Mouse (Mus musculus): ENCODE data around the gene Magea3. TPM values are rescaled to one million over a fixed set of nuclear protein-coding genes. Genes with fewer than 3 reads are reported as not detected.
"Not testable (repeated sequence)": the region's sequence is repeated elsewhere in the genome, so short reads cannot be mapped to it uniquely, and the experiment has no call there.

Magea3 gene
- not detected in 2 replicates for polyA plus RNA-seq (2016; fragmentation: Nextera tagmentation; extraction: Ambion mirVana)

DNA sequence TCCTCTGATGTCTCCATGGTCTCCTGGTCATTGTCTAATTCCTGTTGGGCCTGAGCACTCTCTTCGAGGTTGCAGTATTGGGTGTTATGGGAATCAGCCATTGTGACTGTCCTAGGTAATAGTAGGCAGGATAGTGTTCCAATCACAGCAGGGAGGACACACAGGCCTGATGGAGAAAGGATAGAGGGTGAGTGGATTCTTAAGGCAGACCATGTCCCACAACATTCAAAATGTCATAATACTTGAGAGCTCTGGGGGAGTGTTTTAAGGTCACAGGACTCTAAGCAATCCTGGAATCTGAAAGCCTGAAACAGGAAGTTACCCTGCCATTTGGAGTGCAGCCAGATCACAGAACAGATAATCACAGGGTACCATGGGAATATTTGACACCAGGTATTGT, at the start of gene Magea3:
Gene Magea3 (minus strand): TSS at position 101 of the 400 bp plus-strand sequence.
- not testable (repeated sequence) for ATAC-seq (ENCODE audit: insufficient number of reproducible peaks, low FRiP score); H3K4me1 ChIP-seq (replicated peaks); H3K27me3 ChIP-seq (replicated peaks); H3K36me3 ChIP-seq; H3K4me2 ChIP-seq; H3K27ac ChIP-seq (ENCODE audit: poor library complexity, severe bottlenecking); H3K4me3 ChIP-seq; H3K9me3 ChIP-seq (replicated peaks); H3K9ac ChIP-seq
- WGBS: 23% methylated on average over 1 of the region's 1 CpGs

DNA sequence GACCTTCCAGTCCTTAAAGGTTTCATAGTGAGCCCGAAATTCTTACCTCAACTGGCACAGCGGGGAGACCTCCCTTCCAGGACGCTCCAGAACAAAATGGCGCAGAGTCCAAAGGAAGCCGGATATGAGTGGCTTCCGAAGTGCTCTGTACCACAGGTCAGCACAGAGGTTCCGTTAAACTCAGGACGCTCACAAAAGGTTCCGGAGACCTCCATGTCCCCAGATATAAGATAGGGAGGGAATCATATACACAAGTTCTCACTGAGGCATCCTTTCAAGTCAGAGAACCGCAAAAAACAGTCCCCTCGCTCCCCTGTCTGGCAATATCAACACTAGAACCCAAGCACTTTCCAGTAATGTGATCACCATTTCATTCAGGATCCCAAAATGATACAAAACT, 46.4 kb upstream of the Magea3 start, which contains the start of gene Magea8:
Gene Magea8 (minus strand): TSS at position 101 of the 400 bp plus-strand sequence.
- not testable (repeated sequence) for H3K27me3 ChIP-seq (replicated peaks); H3K9me3 ChIP-seq (replicated peaks); H3K36me3 ChIP-seq; ATAC-seq (ENCODE audit: insufficient number of reproducible peaks, low FRiP score); H3K9ac ChIP-seq; H3K27ac ChIP-seq (ENCODE audit: poor library complexity, severe bottlenecking); H3K4me3 ChIP-seq; H3K4me1 ChIP-seq (replicated peaks); H3K4me2 ChIP-seq
- 87% methylated on average over 11 of the region's 11 CpGs for WGBS

DNA sequence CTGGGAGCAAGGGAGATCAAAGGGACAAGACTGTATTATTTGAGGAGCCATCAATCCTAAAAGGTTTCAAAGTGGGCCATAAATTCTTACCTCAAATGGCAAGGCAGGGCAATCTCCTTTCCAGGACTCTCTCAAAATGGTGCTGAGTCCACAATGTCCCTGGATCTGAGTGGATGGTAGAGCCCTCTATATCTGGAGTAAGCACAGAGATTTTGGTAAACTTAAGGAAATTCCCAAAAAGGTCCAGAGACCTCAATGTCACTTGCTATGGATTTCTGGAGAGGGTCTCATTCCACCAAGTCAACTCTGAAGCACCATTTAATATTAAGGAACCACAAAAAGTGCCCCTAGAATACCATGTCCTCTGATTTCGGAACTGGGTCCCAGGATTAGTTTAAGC, 13.4 kb downstream of the Magea3 start, which contains the start of gene Magea6:
Gene Magea6 (minus strand): TSS at position 101 of the 400 bp plus-strand sequence.
- H3K4me1 ChIP-seq (replicated peaks); H3K9me3 ChIP-seq (replicated peaks); H3K36me3 ChIP-seq; H3K4me3 ChIP-seq; H3K9ac ChIP-seq; ATAC-seq (ENCODE audit: insufficient number of reproducible peaks, low FRiP score); H3K4me2 ChIP-seq; H3K27ac ChIP-seq (ENCODE audit: poor library complexity, severe bottlenecking); H3K27me3 ChIP-seq (replicated peaks): not testable (repeated sequence)
- WGBS: 69% methylated on average over 1 of the region's 1 CpGs

Other genes with a start within 250 kb of the Magea3 start
- gene Cldn34b1, start 59.2 kb downstream of the Magea3 start, polyA plus RNA-seq (2016; fragmentation: Nextera tagmentation; extraction: Ambion mirVana): not detected in 2 replicates
- not detected in 2 replicates for gene Magea6, start 13.5 kb downstream of the Magea3 start, polyA plus RNA-seq (2016; fragmentation: Nextera tagmentation; extraction: Ambion mirVana)
- not detected in 2 replicates for gene Magea8, start 46.3 kb upstream of the Magea3 start, polyA plus RNA-seq (2016; fragmentation: Nextera tagmentation; extraction: Ambion mirVana)
- not detected in 2 replicates for gene Magea5, start 113.6 kb upstream of the Magea3 start, polyA plus RNA-seq (2016; fragmentation: Nextera tagmentation; extraction: Ambion mirVana)
- gene Magea1, start 140.3 kb upstream of the Magea3 start, polyA plus RNA-seq (2016; fragmentation: Nextera tagmentation; extraction: Ambion mirVana): not detected in 2 replicates
- gene Magea2, start 144.2 kb upstream of the Magea3 start, polyA plus RNA-seq (2016; fragmentation: Nextera tagmentation; extraction: Ambion mirVana): not detected in 2 replicates
- gene Cldn34b2, start 178.9 kb upstream of the Magea3 start, polyA plus RNA-seq (2016; fragmentation: Nextera tagmentation; extraction: Ambion mirVana): not detected in 2 replicates